Mouse (Mus musculus) adipose tissue, adult 10 weeks (tissue): ENCODE data around the gene Zfp229. TPM values are rescaled to one million over a fixed set of nuclear protein-coding genes. Genes with fewer than 3 reads are reported as not detected.

ENCODE experiments used
- polyA plus RNA-seq: library from polyadenylated mRNA; stranded (reverse); fragments of 350-450 nt; fragmentation: Illumina TruSeq; extraction: RNeasy Lipid Tissue Mini Kit (QIAGEN cat#74804); gene quantifications from one replicate; pipeline ENCODE4 v1.2.3, GENCODE M21; 2014; ENCODE audit warnings: low read depth, low replicate concordance

The Zfp229 gene
- 4.8 TPM for polyA plus RNA-seq

DNA sequence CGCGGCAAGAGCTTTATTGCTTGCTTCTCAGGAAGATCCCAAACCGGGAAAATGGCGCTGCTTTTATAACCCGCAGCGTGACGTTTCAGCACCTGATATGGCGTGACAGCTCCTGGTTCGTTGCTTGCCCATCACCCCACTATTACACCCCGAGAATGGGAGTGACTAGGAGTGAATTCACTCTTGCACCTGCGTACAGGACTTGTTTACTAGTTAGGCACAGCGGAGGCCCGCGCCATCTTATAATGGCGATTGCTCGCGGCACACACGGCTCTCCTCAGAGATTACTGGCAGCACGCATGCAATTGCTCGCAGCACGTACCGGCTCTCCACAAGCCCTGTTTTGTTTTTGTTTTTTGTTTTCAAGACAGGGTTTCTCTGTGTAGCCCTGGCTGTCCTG is at the start of gene Zfp229:
Zfp229 (plus strand) TSS at position 301 of the 400 bp plus-strand sequence.

DNA sequence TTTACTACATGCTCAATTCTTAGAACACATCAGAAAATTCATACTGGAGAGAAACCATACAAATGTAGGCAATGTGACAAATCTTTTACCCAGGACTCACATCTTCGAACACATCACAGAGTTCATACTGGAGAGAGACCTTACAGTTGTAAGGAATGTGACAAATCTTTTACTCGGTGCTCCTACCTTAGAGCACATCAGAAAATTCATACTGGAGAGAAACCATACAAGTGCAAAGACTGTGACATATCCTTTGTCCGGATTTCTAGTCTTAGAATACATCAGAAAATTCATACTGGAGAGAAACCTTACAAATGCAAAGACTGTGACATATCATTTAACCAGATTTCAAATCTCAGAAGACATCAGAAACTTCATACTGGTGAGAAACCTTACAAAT is 39.0 kb upstream of the Zfp229 start, which contains the start of gene Gm10226:
Gm10226 (plus strand) TSS at position 301 of the 400 bp plus-strand sequence.

DNA sequence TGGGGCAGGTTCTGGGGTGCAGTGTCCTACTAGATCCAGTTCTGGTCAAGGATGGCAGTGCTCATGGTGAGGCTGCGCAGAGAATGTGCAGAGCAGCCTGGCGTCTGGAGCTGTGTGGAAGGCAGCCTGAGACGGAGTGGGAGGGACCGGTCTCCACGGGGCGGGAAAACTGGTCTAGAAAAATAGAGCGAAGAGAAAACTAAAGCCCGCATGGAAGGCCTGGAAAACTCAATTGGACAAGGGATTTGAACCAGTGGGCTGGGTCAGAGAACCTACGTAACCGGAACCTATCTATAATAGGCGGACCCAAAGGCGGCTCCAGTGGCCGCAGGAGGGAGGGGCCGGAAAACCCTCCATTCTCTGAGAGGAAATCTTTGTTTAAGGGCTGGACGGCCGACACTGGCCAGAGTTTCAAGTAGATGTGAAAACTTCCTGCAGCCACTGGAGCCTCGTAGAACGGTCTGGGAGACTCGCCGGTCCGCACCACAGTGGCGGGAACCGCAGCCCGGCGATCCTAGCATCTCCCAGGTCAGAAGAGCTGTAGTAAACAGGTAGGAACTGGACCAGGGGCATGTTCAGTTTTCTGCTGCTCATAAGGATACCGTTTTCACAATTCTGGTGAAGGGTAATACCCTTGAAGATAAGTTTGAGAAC is 23.1 kb upstream of the Zfp229 start, which contains the start of gene Zfp760:
Zfp760 (plus strand) TSS at position 399 of the 654 bp plus-strand sequence.

Other genes starting within 250 kb of the Zfp229 start
- 6.8 TPM for gene Zfp53, start 241.8 kb upstream of the Zfp229 start, polyA plus RNA-seq
- gene Zfp52, start 195.3 kb upstream of the Zfp229 start, polyA plus RNA-seq = 5.8 TPM
- 8.3 TPM for gene Zfp948, start 163.8 kb upstream of the Zfp229 start, polyA plus RNA-seq
- gene Zfp983, start 80.2 kb upstream of the Zfp229 start, polyA plus RNA-seq = 7.1 TPM
- gene Gm10226, start 38.9 kb upstream of the Zfp229 start, polyA plus RNA-seq = 5.4 TPM
- 9.4 TPM for gene Zfp760, start 23.1 kb upstream of the Zfp229 start, polyA plus RNA-seq
- gene Zfp820, start 115.0 kb downstream of the Zfp229 start, polyA plus RNA-seq = 2.1 TPM
- 6.0 TPM for gene Zfp995, start 179.1 kb downstream of the Zfp229 start, polyA plus RNA-seq
- 9.6 TPM for gene Zfp942, start 231.7 kb downstream of the Zfp229 start, polyA plus RNA-seq
- 17.8 TPM for gene Zfp943, start 231.8 kb downstream of the Zfp229 start, polyA plus RNA-seq